ENCODE assay signal across 8 mouse cellular contexts in the genomic region with DNA sequence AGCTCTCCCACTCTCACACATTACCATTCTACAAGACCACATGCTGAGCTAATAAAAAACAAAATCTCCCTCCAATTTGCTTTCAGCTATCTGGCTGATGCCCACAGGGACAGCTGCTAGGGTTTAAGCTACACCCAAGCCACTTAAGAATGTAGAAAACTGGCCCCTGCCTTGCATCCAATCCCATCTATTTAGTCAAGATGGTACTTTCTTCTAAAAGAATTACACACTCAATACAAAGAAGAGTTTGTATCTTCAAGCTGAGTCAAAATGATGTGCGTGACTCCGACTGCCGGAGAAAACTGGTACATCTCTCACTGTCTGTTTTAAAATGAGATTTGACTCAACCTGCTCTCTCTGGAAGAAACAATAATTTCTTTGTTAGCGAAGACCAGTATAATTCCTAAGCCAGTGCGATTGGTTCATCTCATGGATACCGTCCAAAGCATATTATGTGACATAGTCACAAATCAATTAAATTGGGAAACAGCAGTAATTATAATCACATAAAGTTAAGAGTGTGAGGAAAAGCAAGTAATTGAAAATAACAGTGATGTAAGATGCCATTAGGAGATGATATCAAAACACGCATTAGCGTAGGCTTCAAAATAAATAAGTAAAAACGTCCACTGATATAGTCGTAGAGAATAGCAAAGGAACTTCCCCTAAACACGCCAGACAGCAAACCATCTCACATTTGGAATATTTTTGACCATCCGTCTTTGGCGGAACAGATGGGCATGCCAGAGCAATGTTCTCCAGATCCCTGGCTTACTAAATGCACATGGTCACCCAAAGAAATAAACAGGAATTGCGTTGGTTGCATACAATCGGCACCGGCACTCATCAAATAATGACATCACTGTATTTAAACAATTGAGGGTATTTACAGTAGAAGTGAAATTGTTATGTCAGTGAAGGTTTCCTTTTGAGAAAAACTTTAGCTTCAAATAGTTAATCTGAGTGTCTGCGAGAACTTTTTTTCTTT. TPM values are rescaled to one million over a fixed set of nuclear protein-coding genes. Genes with fewer than 3 reads are reported as not detected.
DNase-seq lines count a peak whose midpoint lies in the region; ATAC-seq lines count a peak whose summit lies in the region.

No protein-coding gene starts in this region.

- H3K4me1 ChIP-seq in kidney, embryonic 16.5 days (ENCODE audit: insufficient read depth, low read length) = peaks cover 31% of the 10 kb centered on the region
- H3K4me1 ChIP-seq in forebrain, embryonic 10.5 days = peaks cover 45% of the 10 kb centered on the region
- peaks cover 63% of the 10 kb centered on the region for H3K4me1 ChIP-seq in limb, embryonic 13.5 days
- no peaks in the 10 kb centered on the region; the same call in 1 of the 2 replicates for H3K4me1 ChIP-seq in neural tube, embryonic 14.5 days (ENCODE audit: control insufficient read depth, insufficient read depth, low read length)

- H3K27me3 ChIP-seq in kidney, embryonic 16.5 days (ENCODE audit: insufficient read depth, low read length) = no peaks in the 10 kb centered on the region
- no peaks in the 10 kb centered on the region; the same call in 1 of the 2 replicates for H3K27me3 ChIP-seq in forebrain, embryonic 10.5 days (ENCODE audit: poor library complexity, severe bottlenecking)
- H3K27me3 ChIP-seq in limb, embryonic 13.5 days = no peaks in the 10 kb centered on the region
- H3K27me3 ChIP-seq in neural tube, embryonic 14.5 days (ENCODE audit: control insufficient read depth, insufficient read depth, low read length) = no peaks in the 10 kb centered on the region

- no peaks in the 10 kb centered on the region for H3K36me3 ChIP-seq in kidney, embryonic 16.5 days (ENCODE audit: insufficient read depth, low read length)
- H3K36me3 ChIP-seq in forebrain, embryonic 10.5 days (replicated peaks) = no peaks in the 10 kb centered on the region
- no peaks in the 10 kb centered on the region for H3K36me3 ChIP-seq in limb, embryonic 13.5 days
- no peaks in the 10 kb centered on the region for H3K36me3 ChIP-seq in neural tube, embryonic 14.5 days (ENCODE audit: control insufficient read depth, insufficient read depth, low read length)

- peak overlapping the region; percentile 70 for H3K9ac ChIP-seq in kidney, embryonic 16.5 days (replicated peaks; ENCODE audit: low read length)
- peak overlapping the region; percentile 77 for H3K9ac ChIP-seq in limb, embryonic 13.5 days
- H3K9ac ChIP-seq in neural tube, embryonic 14.5 days (replicated peaks; ENCODE audit: low read depth, low read length) = no peak overlapping the region

- 21% methylated on average over 17 of the region's 17 CpGs for WGBS in kidney, embryonic 16.5 days
- 45% methylated on average over 17 of the region's 17 CpGs for WGBS in forebrain, embryonic 10.5 days
- WGBS in limb, embryonic 13.5 days = 21% methylated on average over 17 of the region's 17 CpGs
- WGBS in neural tube, embryonic 14.5 days = 30% methylated on average over 17 of the region's 17 CpGs

- H3K4me3 ChIP-seq in kidney, embryonic 16.5 days (ENCODE audit: low read length) = peak overlapping the region; percentile 63
- H3K4me3 ChIP-seq in forebrain, embryonic 10.5 days = peak overlapping the region; percentile 82
- peak overlapping the region; percentile 69 for H3K4me3 ChIP-seq in limb, embryonic 13.5 days
- H3K4me3 ChIP-seq in neural tube, embryonic 14.5 days (ENCODE audit: low read depth, low read length) = peak overlapping the region; percentile 71

- DNase-seq in kidney, postnatal 36 days = no peak
- DNase-seq in forebrain, embryonic 10.5 days (ENCODE audit: extremely low spot score, low spot score) = no peak
- DNase-seq in ovary, adult 18-20 months (ENCODE audit: low spot score) = no peak
- no peak for DNase-seq in spleen, postnatal 10 days (ENCODE audit: low spot score in 2 of 2)
- DNase-seq in right cerebral cortex, adult 2 months (ENCODE audit: low spot score in 2 of 2) = no peak

- peak overlapping the region; percentile 75 for H3K4me2 ChIP-seq in kidney, embryonic 16.5 days (replicated peaks; ENCODE audit: low read depth, low read length)
- peak overlapping the region; percentile 71 for H3K4me2 ChIP-seq in limb, embryonic 13.5 days (replicated peaks)
- peak overlapping the region; percentile 82 for H3K4me2 ChIP-seq in neural tube, embryonic 14.5 days (ENCODE audit: low read depth, low read length)

- H3K27ac ChIP-seq in kidney, embryonic 16.5 days (ENCODE audit: low read length) = peak overlapping the region; percentile 8; the same call in 1 of the 2 replicates
- peak overlapping the region; percentile 92; the same call in 1 of the 2 replicates for H3K27ac ChIP-seq in forebrain, embryonic 10.5 days
- peak overlapping the region; percentile 95 for H3K27ac ChIP-seq in limb, embryonic 13.5 days
- H3K27ac ChIP-seq in neural tube, embryonic 14.5 days (ENCODE audit: low read depth, low read length) = no peak overlapping the region

- no peak for ATAC-seq in kidney, embryonic 16.5 days (ENCODE audit: low FRiP score, low TSS enrichment)
- no peak for ATAC-seq in limb, embryonic 13.5 days (ENCODE audit: low FRiP score, low read depth)
- ATAC-seq in neural tube, embryonic 14.5 days (ENCODE audit: low read depth) = no peak

- H3K9me3 ChIP-seq in kidney, embryonic 16.5 days (ENCODE audit: low read length) = 0 out of 2 replicates have a peak, but pooled peaks cover 2% of the 10 kb centered on the region
- no peaks in the 10 kb centered on the region for H3K9me3 ChIP-seq in forebrain, embryonic 10.5 days
- H3K9me3 ChIP-seq in limb, embryonic 13.5 days = no peaks in the 10 kb centered on the region
- no peaks in the 10 kb centered on the region for H3K9me3 ChIP-seq in neural tube, embryonic 14.5 days (ENCODE audit: control insufficient read depth, low read length)

RNA-seq across cellular contexts. Expression of a gene that starts 1.0 kb away (rescaled TPM):
- polyA plus RNA-seq in kidney, embryonic 16.5 days (2015; fragmentation: Nextera tagmentation; extraction: Ambion mirVana) = 22.9 and 24.9 TPM in 2 replicates
- polyA plus RNA-seq in forebrain, embryonic 10.5 days (2016; fragmentation: Nextera tagmentation; extraction: Ambion mirVana) = 28.0 and 28.9 TPM in 2 replicates
- 61.5 and 66.1 TPM in 2 replicates for polyA plus RNA-seq in limb, embryonic 13.5 days (2015; fragmentation: Nextera tagmentation; extraction: Ambion mirVana)
- 5.1 and 15.9 TPM in 2 replicates for polyA plus RNA-seq in neural tube, embryonic 14.5 days (2014; fragmentation: Nextera tagmentation; extraction: Ambion mirVana)
